Mouse (Mus musculus): ENCODE data around the gene Tceal1. TPM values are rescaled to one million over a fixed set of nuclear protein-coding genes. Genes with fewer than 3 reads are reported as not detected.

Tceal1 gene
- total RNA-seq, 2 experiments from 2014 or later: 2.5 to 3.3 TPM

- DNase-seq (ENCODE audit: low spot score): no peak
Measured at GRCm38 (mm10) chrX:136749329-136749728, 41.5 kb downstream of the Tceal1 start.

GRCm38 (mm10) chrX:136755464-136755863, 47.7 kb downstream of the Tceal1 start:
- DNase-seq (ENCODE audit: low spot score): no peak

Other genes with a start within 250 kb of the Tceal1 start
- gene Kir3dl1, start 190.0 kb upstream of the Tceal1 start, total RNA-seq (2021): not detected
- not detected for gene Kir3dl2, start 163.9 kb upstream of the Tceal1 start, total RNA-seq (2021)
- gene Tceal3, start 117.1 kb upstream of the Tceal1 start, total RNA-seq (2021): under 1 TPM; 0.81 to 0.84 TPM
- 100 to 1,000 TPM; 140 to 171 TPM for gene Morf4l2, start 35.7 kb downstream of the Tceal1 start, total RNA-seq (2021)
- not detected for gene Glra4, start 72.2 kb downstream of the Tceal1 start, total RNA-seq (2021)
- gene Plp1, start 114.7 kb downstream of the Tceal1 start, total RNA-seq (2021): 1 to 10 TPM; 2.4 to 3.1 TPM
- gene Rab9b, start 160.8 kb downstream of the Tceal1 start, total RNA-seq (2021): under 1 TPM in 1 of 2 experiments, not detected in 1; 0.05 TPM
- gene H2bfm, start 219.3 kb downstream of the Tceal1 start, total RNA-seq (2021): not detected